Comparison of ENCODE assay signal across 8 mouse cellular contexts in the genomic region with DNA sequence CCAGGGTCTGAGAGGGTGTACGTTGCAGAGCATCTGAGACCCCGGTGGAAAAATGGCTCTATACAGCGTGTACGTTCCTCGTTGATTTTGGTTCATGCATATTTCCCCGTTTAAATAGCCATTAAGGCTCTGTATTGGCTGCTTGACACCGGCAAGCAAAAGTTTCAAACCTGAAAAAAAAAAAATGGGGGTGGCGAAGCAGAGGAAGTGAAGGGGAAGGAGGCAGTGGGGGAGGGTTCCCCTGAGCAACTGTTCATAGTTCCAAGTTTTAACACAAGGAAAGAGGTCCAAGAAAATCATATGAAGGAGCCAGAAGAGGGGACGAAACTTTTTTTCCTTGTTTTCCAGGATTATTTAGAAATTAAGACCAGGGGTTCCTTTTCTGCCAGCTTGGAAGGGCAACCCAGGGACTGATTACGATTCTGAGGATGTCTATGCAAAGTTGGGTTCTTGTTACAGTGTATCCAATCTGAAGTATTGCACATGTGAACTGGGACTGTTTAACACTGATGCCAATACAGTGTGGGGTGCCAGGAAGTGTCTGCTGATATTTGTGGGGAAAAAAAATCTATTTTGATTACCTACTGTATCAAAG. TPM values are rescaled to one million over a fixed set of nuclear protein-coding genes. Genes with fewer than 3 reads are reported as not detected.
A peak's percentile ranks its signal among the peaks of the same experiment; 100 is the strongest.
DNase-seq lines count a peak whose midpoint lies in the region; ATAC-seq and TF ChIP-seq lines count a peak whose summit lies in the region.

A gene (minus strand): TSS at position 173 of the 595 bp plus-strand sequence.

- peak within 1 kb of the TSS; percentile 94 for H3K4me3 ChIP-seq in embryonic facial prominence, embryonic 15.5 days (replicated peaks)
- peak within 1 kb of the TSS; percentile 89 for H3K4me3 ChIP-seq in hindbrain, embryonic 13.5 days
- H3K4me3 ChIP-seq in liver, embryonic 16.5 days (ENCODE audit: low read depth, low read length): peak within 1 kb of the TSS; percentile 74
- H3K4me3 ChIP-seq in olfactory bulb, adult 2 months (ENCODE audit: insufficient read depth, low read depth, low read length): peak within 1 kb of the TSS; percentile 68

- peak within 1 kb of the TSS; percentile 95 for H3K27ac ChIP-seq in embryonic facial prominence, embryonic 15.5 days (replicated peaks)
- H3K27ac ChIP-seq in hindbrain, embryonic 13.5 days: peak within 1 kb of the TSS; percentile 94
- H3K27ac ChIP-seq in liver, embryonic 16.5 days (ENCODE audit: low read length): peak within 1 kb of the TSS; percentile 35
- peak within 1 kb of the TSS; percentile 77 for H3K27ac ChIP-seq in olfactory bulb, adult 2 months (ENCODE audit: insufficient read depth, low read depth, low read length)

- under 1% methylated on average over 10 of the region's 10 CpGs for WGBS in embryonic facial prominence, embryonic 15.5 days
- 2% methylated on average over 10 of the region's 10 CpGs for WGBS in hindbrain, embryonic 13.5 days
- whole genome bisulfite sequencing in liver, embryonic 16.5 days (ENCODE audit: insufficient replicate concordance): 3% methylated on average over 10 of the region's 10 CpGs
- under 1% methylated on average over 10 of the region's 10 CpGs for WGBS in olfactory bulb, adult 2 months

- H3K4me1 ChIP-seq in embryonic facial prominence, embryonic 15.5 days: peaks cover 20% of the 10 kb centered on the region
- peaks cover 36% of the 10 kb centered on the region for H3K4me1 ChIP-seq in hindbrain, embryonic 13.5 days (replicated peaks)
- H3K4me1 ChIP-seq in liver, embryonic 16.5 days (ENCODE audit: control insufficient read depth, low read depth, low read length): peaks cover 18% of the 10 kb centered on the region
- peaks cover 2% of the 10 kb centered on the region; the same call in 1 of the 2 replicates for H3K4me1 ChIP-seq in olfactory bulb, adult 2 months (ENCODE audit: control insufficient read depth, insufficient read depth, low read length)

- TF ChIP-seq CTCF in olfactory bulb, adult 2 months (IDR thresholded peaks at IDR 0.05; ENCODE audit: insufficient read depth, low read depth, low read length): no peak

- H3K9me3 ChIP-seq in embryonic facial prominence, embryonic 15.5 days (replicated peaks): no peaks in the 10 kb centered on the region
- H3K9me3 ChIP-seq in hindbrain, embryonic 13.5 days: no peaks in the 10 kb centered on the region
- no peaks in the 10 kb centered on the region for H3K9me3 ChIP-seq in liver, embryonic 16.5 days (replicated peaks; ENCODE audit: control insufficient read depth, low read length)

- no peak for TF ChIP-seq POLR2A in olfactory bulb, adult 2 months (IDR thresholded peaks at IDR 0.05; ENCODE audit: insufficient read depth, low read depth, low read length)

- H3K27me3 ChIP-seq in embryonic facial prominence, embryonic 15.5 days: no peaks in the 10 kb centered on the region
- no peaks in the 10 kb centered on the region for H3K27me3 ChIP-seq in hindbrain, embryonic 13.5 days
- H3K27me3 ChIP-seq in liver, embryonic 16.5 days (ENCODE audit: control insufficient read depth, insufficient read depth, low read depth, low read length): peaks cover 3% of the 10 kb centered on the region; the same call in 1 of the 2 replicates

- ATAC-seq in embryonic facial prominence, embryonic 15.5 days (ENCODE audit: insufficient number of reproducible peaks, low FRiP score, low TSS enrichment, low read depth): no peak
- ATAC-seq in hindbrain, embryonic 13.5 days (ENCODE audit: low FRiP score): no peak
- no peak for ATAC-seq in liver, embryonic 16.5 days (ENCODE audit: low read depth)
- ATAC-seq in erythroid progenitor cell, adult 5-6 weeks (replicated peaks; ENCODE audit: low FRiP score, poor library complexity, severe bottlenecking): no peak

- peak within 1 kb of the TSS; percentile 82 for H3K4me2 ChIP-seq in embryonic facial prominence, embryonic 15.5 days (replicated peaks)
- peak within 1 kb of the TSS; percentile 90 for H3K4me2 ChIP-seq in hindbrain, embryonic 13.5 days
- H3K4me2 ChIP-seq in liver, embryonic 16.5 days (ENCODE audit: low read depth, low read length): peak within 1 kb of the TSS; percentile 97

- no peaks in the 10 kb centered on the region for H3K36me3 ChIP-seq in embryonic facial prominence, embryonic 15.5 days
- H3K36me3 ChIP-seq in hindbrain, embryonic 13.5 days: no peaks in the 10 kb centered on the region
- H3K36me3 ChIP-seq in liver, embryonic 16.5 days (ENCODE audit: control insufficient read depth, insufficient read depth): no peaks in the 10 kb centered on the region

- DNase-seq in cerebellum, postnatal 10 days: peak; percentile 12 to 21
- DNase-seq in cerebellum, adult 8-10 months: no peak
- peak; percentile 63 for DNase-seq in CD4-positive helper T cell, adult 2 months (ENCODE audit: low read depth, low spot score)

- H3K9ac ChIP-seq in embryonic facial prominence, embryonic 15.5 days: peak within 1 kb of the TSS; percentile 85
- peak within 1 kb of the TSS; percentile 90 for H3K9ac ChIP-seq in hindbrain, embryonic 13.5 days
- H3K9ac ChIP-seq in liver, embryonic 16.5 days (ENCODE audit: low read depth, low read length): peak within 1 kb of the TSS; percentile 73

RNA-seq across cellular contexts. Expression of the gene that starts here (rescaled TPM):
- polyA plus RNA-seq in embryonic facial prominence, embryonic 15.5 days (2015; fragmentation: Nextera tagmentation; extraction: Ambion mirVana): not detected in 2 replicates
- not detected in 2 replicates for polyA plus RNA-seq in hindbrain, embryonic 13.5 days (2015; fragmentation: Nextera tagmentation; extraction: Ambion mirVana)
- polyA plus RNA-seq in liver, embryonic 16.5 days (2015; fragmentation: Nextera tagmentation; extraction: Ambion mirVana): not detected in 2 replicates
- not detected in 2 replicates for polyA plus RNA-seq in olfactory bulb, adult 2 months (2012; ENCODE audit: insufficient read depth, insufficient read length, low replicate concordance, missing spikeins)
- not detected in 2 replicates for total RNA-seq in erythroid progenitor cell, adult 5-6 weeks (2015; ENCODE audit: low replicate concordance)
- 0.08 TPM in 1 of 2 replicates, not detected in the other for total RNA-seq in erythroid progenitor cell, adult 5-6 weeks (2017; ENCODE audit: low replicate concordance)

Comparison
In these comparisons a context has a peak if more than half of its experiments do, and no peak if none do; other contexts are left out.
1. H3K27ac ChIP-seq: peak in every context shown above with its lines; median percentile 95 in embryonic facial prominence, embryonic 15.5 days; 94 in hindbrain, embryonic 13.5 days; 77 in olfactory bulb, adult 2 months; 35 in liver, embryonic 16.5 days.